Mouse (Mus musculus): ENCODE data around the gene Grwd1. TPM values are rescaled to one million over a fixed set of nuclear protein-coding genes. Genes with fewer than 3 reads are reported as not detected.
A peak's percentile ranks its signal among the peaks of the same experiment; 100 is the strongest.
"Not testable (repeated sequence)": the region's sequence is repeated elsewhere in the genome, so short reads cannot be mapped to it uniquely, and the experiment has no call there.

Grwd1 gene
- polyA plus RNA-seq (2012; ENCODE audit: insufficient read depth, insufficient read length, missing spikeins): 5.5 and 6.6 TPM in 2 replicates

DNA sequence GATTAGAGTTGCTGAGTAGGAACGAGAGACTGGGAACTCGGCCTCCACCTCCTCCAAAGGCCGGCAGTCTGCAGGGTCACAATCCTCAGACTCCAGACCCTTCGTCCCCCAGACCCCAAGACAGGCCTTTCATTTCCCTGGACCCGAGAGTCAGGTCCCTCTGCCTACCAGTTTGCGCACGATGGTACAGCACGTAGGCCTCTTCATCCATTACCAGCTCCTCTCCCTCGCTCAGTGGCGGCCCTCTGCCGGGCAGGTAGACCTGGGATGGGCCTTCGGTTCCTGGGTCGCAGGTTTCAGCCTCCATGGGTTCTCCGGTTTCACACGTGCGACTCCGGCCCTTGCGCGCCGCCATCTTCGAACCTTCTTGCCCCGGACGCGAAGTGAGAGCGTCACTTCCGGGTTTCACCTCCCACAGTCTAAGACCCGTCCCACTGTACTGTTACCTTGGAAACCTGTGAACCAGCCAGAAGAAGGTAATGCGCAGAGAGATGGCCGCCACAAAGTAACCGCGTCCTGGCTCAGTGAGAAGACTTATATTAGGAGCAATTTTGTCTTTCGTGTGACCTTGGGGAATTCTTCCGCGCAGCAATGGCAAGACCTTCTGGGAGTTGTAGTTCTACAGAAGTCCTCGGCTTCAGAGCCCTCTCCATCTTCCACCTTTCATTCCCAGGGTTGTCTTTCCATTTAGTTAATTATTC is at the start of gene Grwd1:
Gene Grwd1, minus strand, starts transcription at position 518 of the 701 bp plus-strand sequence.
- peaks cover 8% of the 10 kb centered on the region for H3K4me1 ChIP-seq (ENCODE audit: control insufficient read depth, insufficient read depth, insufficient read length, low read length)
- H3K4me3 ChIP-seq (ENCODE audit: insufficient read depth, low read depth, low read length): peak within 1 kb of the TSS; percentile 63
- H3K27ac ChIP-seq (replicated peaks; ENCODE audit: low read depth, low read length): peak within 1 kb of the TSS; percentile 80

- H3K4me1 ChIP-seq (ENCODE audit: control insufficient read depth, insufficient read depth, insufficient read length, low read length): no peaks in the 10 kb centered on the region
- no peak overlapping the region for H3K4me3 ChIP-seq (ENCODE audit: insufficient read depth, low read depth, low read length)
- no peak overlapping the region for H3K27ac ChIP-seq (replicated peaks; ENCODE audit: low read depth, low read length)
Observed at GRCm38 (mm10) chr7:45880531-45880930, 49.8 kb upstream of the Grwd1 start.

- not testable (repeated sequence) for H3K4me1 ChIP-seq (ENCODE audit: control insufficient read depth, insufficient read depth, insufficient read length, low read length); H3K27ac ChIP-seq (replicated peaks; ENCODE audit: low read depth, low read length); H3K4me3 ChIP-seq (ENCODE audit: insufficient read depth, low read depth, low read length)
Observed at GRCm38 (mm10) chr7:45878278-45878677, 47.5 kb upstream of the Grwd1 start, which contains the start of gene Grin2d. TSS of gene Grin2d (minus strand) at chr7:45878378.

GRCm38 (mm10) chr7:45876895-45877294 is 46.2 kb upstream of the Grwd1 start:
- no peak overlapping the region for H3K4me3 ChIP-seq (ENCODE audit: insufficient read depth, low read depth, low read length)
- H3K4me1 ChIP-seq (ENCODE audit: control insufficient read depth, insufficient read depth, insufficient read length, low read length): 0 out of 2 replicates have a peak, but pooled peaks cover 3% of the 10 kb centered on the region
- no peak overlapping the region for H3K27ac ChIP-seq (replicated peaks; ENCODE audit: low read depth, low read length)

GRCm38 (mm10) chr7:45873061-45873947 is 42.6 kb upstream of the Grwd1 start:
- Histone ChIP-seq H3K4me3 (ENCODE audit: insufficient read depth, low read depth, low read length) (peak overlapping the region; percentile 82), H3K27ac (replicated peaks; ENCODE audit: low read depth, low read length) (peak overlapping the region; percentile 84), H3K4me1 (ENCODE audit: control insufficient read depth, insufficient read depth, insufficient read length, low read length) (0 out of 2 replicates have a peak, but pooled peaks cover 3% of the 10 kb centered on the region)

DNA sequence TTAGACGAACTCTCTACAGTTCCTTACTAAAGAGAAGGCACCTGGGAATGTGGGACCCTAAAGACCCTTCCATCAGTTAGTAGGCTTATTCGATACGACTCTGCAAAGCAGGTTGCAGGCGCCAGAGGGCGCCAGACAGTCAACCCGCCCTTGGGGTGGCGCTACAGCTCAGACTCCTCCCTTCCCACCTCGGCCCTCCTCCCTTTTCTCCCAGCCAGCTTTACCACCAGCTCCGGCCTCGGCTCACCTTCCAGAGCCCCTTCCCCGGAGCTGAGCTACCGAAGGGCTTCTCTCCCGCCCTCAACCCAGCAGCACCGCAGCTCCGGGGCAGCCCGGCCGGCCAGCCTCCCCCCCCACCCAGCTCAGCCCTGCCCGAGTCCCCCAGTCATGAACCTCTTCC is 41.9 kb upstream of the Grwd1 start, which contains the start of gene Kdelr1:
Gene Kdelr1, plus strand, starts transcription at position 149 of the 400 bp plus-strand sequence.
- Histone ChIP-seq H3K4me1 (ENCODE audit: control insufficient read depth, insufficient read depth, insufficient read length, low read length) (0 out of 2 replicates have a peak, but pooled peaks cover 3% of the 10 kb centered on the region), H3K4me3 (ENCODE audit: insufficient read depth, low read depth, low read length) (peak within 1 kb of the TSS; percentile 82)

DNA sequence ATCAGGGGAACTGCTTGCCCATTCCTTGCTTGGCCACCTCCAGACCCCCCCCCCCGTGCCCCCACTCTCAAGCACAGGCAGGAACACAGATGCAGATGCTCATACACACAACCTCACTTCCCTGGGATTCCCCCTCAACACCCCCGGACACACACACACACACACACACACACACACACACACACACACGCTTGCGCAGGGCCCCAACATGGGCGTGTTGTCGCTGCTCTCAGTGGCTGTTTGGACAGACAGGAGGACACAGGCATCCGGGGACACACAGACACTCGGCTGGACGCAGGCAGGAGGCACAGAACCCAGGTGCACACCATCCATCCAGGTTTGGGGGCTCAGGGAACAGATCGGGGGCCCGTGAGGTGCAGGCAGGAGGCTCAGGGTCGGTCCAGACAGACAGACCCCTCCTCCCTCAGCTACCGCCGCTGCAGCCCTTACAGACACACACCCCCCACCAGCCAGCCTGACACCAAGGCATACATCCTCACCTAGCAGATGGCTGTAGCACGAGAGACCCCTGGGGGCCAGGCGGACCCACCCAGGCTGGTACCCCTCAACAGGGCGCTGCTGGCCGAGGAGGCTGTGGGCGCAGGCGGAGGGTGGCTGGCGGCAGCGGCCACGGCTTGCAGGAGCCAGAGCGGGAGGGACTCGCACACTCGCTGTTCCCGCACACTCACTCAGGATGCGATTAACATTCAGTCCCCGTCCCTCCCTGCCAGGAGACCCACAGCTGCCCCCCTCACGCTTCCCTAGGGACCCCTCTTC is 39.7 kb upstream of the Grwd1 start:
- no peak overlapping the region for H3K27ac ChIP-seq (replicated peaks; ENCODE audit: low read depth, low read length)
- peaks cover 6% of the 10 kb centered on the region; the same call in 1 of the 2 replicates for H3K4me1 ChIP-seq (ENCODE audit: control insufficient read depth, insufficient read depth, insufficient read length, low read length)
- H3K4me3 ChIP-seq (ENCODE audit: insufficient read depth, low read depth, low read length): no peak overlapping the region

More for the DNA sequence above, 41.9 kb upstream of the Grwd1 start, which contains the start of gene Kdelr1:
- peak within 1 kb of the TSS; percentile 84 for H3K27ac ChIP-seq (replicated peaks; ENCODE audit: low read depth, low read length)

GRCm38 (mm10) chr7:45869787-45870186 is 39.0 kb upstream of the Grwd1 start:
- Histone ChIP-seq H3K4me3 (ENCODE audit: insufficient read depth, low read depth, low read length) (no peak overlapping the region), H3K4me1 (ENCODE audit: control insufficient read depth, insufficient read depth, insufficient read length, low read length) (peaks cover 6% of the 10 kb centered on the region; the same call in 1 of the 2 replicates), H3K27ac (replicated peaks; ENCODE audit: low read depth, low read length) (no peak overlapping the region)

DNA sequence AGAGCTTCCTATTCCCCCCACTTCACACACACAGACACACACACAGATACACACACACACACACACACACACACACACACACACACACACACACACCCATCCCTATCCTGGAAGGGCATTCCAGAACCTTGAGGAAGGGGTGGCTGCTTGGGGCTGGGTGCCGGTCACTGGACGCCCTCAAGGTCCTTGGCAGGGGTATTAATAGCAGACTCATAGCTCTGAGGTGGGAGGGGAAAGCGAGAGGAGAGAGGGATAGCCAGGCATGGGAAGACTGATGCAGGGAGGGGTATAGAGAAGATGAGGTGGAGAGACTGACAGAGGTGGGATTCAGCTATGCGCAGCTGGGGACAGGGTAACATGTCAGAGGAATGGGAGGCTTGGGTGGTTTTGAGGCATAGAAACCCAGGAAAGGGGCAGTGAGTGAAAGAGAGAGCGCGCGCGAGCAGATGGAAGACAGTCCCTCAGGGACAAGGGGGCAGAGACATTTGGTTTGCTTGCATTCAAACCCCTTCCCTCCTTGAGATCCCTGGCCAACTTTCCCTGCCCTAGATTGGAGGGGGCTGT is 38.4 kb upstream of the Grwd1 start:
- Histone ChIP-seq H3K27ac (replicated peaks; ENCODE audit: low read depth, low read length) (no peak overlapping the region), H3K4me1 (ENCODE audit: control insufficient read depth, insufficient read depth, insufficient read length, low read length) (peaks cover 6% of the 10 kb centered on the region; the same call in 1 of the 2 replicates), H3K4me3 (ENCODE audit: insufficient read depth, low read depth, low read length) (no peak overlapping the region)

DNA sequence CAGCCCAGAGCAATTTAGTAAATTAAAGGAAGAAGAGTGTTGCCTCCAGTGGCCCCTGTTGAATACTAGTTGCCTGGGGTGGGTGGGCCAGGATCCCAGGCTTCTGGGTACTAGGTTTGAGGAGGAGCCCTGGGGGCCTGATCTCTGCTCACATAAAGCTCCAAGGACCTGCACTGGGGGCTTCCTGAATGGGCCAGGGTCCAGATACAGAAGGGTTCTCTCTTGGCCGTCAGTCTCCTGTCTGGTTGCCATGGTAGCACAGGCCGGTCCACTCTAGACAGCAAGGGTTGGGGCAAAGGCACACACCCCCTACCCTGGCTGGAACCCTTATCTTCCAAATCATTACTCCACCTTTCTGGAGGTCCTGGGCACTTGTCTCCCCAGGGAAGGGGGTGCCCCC is 37.1 kb upstream of the Grwd1 start:
- Histone ChIP-seq H3K27ac (replicated peaks; ENCODE audit: low read depth, low read length) (no peak overlapping the region), H3K4me3 (ENCODE audit: insufficient read depth, low read depth, low read length) (no peak overlapping the region), H3K4me1 (ENCODE audit: control insufficient read depth, insufficient read depth, insufficient read length, low read length) (peaks cover 3% of the 10 kb centered on the region; the same call in 1 of the 2 replicates)

DNA sequence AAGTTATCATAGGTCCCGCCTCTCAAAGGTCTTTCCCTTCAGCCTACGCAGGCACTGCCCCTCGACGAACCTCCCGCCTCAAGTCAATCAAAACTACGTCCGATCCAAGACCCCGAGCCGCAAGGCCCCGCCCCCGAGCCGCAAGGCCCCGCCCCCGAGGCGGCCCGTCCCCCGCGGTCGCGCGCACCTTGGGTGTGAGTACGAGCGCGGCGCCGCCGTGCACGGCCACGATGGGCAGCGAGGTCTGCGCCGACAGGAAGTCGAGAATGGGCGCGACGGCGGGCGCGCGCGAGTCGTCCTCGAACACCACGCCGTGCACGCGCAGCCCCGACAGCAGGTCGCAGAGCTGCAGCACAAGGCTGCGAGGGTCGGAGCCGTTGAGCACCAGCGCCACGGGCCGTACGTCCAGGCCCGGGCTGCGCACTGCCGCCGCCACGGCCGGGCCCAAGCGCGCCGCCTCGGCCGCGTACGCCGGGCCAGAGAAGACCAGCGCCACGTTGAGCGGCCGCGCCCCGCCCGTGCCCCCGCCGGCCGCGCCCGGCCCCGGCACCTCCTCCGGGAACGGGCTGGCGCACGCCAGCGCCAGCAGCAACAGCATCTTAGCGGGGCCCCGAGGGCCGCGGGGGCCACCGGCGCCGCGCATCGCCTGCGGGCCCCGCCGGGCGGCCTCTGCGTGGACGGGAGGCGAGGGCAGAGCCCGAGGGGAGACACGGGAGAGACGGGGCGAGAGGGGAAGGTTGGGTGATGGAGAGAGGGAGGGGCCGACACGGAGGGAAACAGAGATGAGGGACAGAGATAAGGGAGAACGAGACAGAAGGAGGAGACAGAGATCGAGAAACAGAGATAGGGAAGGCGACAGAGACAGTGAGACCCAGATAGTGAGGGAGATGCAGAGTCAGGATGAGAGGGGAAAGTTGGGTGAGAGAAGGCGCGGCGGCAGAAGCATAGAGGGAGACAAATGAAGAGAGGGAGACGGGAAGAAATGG is 35.5 kb upstream of the Grwd1 start:
- peak overlapping the region; percentile 25 for H3K27ac ChIP-seq (replicated peaks; ENCODE audit: low read depth, low read length)
- H3K4me1 ChIP-seq (ENCODE audit: control insufficient read depth, insufficient read depth, insufficient read length, low read length): peaks cover 3% of the 10 kb centered on the region; the same call in 1 of the 2 replicates
- H3K4me3 ChIP-seq (ENCODE audit: insufficient read depth, low read depth, low read length): peak overlapping the region; percentile 80

DNA sequence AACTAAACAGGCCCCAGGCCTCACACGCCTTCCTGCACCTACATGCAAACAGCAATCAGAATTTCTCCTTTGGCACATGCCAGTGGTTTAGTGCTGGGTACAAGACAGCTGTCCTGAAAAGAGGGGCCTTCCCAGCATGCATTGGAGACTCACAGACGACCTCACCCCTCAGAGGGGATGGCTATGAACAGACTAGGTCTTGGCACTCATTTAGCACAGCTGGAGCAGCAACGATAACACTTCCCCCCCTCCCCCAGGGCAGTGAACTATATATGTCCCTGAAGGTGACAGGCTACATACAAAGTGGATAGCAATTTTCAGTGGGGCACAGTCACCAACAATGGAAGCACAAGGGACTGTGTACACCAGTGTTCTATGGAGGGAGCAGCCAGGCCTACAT is 33.7 kb upstream of the Grwd1 start:
- Histone ChIP-seq H3K4me3 (ENCODE audit: insufficient read depth, low read depth, low read length) (no peak overlapping the region), H3K4me1 (ENCODE audit: control insufficient read depth, insufficient read depth, insufficient read length, low read length) (peaks cover 3% of the 10 kb centered on the region; the same call in 1 of the 2 replicates)

GRCm38 (mm10) chr7:45862804-45863203 is 32.1 kb upstream of the Grwd1 start:
- Histone ChIP-seq H3K4me3 (ENCODE audit: insufficient read depth, low read depth, low read length) (no peak overlapping the region), H3K4me1 (ENCODE audit: control insufficient read depth, insufficient read depth, insufficient read length, low read length) (peaks cover 3% of the 10 kb centered on the region; the same call in 1 of the 2 replicates), H3K27ac (replicated peaks; ENCODE audit: low read depth, low read length) (no peak overlapping the region)

More for the DNA sequence above, 33.7 kb upstream of the Grwd1 start:
- H3K27ac ChIP-seq (replicated peaks; ENCODE audit: low read depth, low read length): no peak overlapping the region
